Mouse (Mus musculus): Measurements from ENCODE around the gene Kcna3. TPM values are rescaled to one million over a fixed set of nuclear protein-coding genes. Genes with fewer than 3 reads are reported as not detected.

Gene Kcna3
- total RNA-seq, 2 experiments from 2014 or later = 0.12 TPM; not detected in 1

- no peak for DNase-seq (ENCODE audit: low spot score)
Measured at GRCm38 (mm10) chr3:107065510-107066095, 29.6 kb downstream of the Kcna3 start.

DNA sequence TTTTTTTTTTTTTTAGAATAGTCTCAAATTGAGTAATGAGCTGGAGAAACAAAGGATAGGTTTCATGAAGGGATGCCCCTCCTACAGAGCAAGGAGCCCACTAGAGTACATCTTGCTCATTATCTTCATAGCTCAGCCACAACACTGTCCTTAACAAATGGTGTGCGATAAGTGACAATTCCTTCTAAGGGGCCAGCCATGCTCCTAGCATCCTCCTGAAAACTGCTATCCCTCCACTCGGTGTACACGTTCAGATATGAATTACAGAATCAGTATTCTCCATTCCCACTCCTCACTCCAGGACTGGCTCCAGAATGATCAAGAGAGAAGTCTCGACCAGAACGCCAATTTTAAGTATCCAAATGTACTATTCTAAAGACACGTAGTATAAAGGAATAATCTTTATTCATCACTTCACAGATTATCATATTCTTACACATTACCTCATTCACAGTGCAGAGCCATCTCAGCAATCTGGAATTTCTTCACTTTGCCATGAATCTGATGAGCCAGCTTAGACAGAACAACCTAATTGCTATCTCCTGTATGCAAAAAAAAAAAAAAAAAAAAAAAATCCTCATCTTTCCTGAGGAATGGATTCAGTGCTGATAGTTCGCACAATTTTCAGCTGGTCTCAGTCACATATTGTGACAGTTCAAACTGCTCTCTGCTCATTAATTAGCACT, 30.3 kb downstream of the Kcna3 start:
- DNase-seq (ENCODE audit: low spot score) = no peak

GRCm38 (mm10) chr3:107067245-107067644, 31.3 kb downstream of the Kcna3 start:
- no peak for DNase-seq (ENCODE audit: low spot score)

DNA sequence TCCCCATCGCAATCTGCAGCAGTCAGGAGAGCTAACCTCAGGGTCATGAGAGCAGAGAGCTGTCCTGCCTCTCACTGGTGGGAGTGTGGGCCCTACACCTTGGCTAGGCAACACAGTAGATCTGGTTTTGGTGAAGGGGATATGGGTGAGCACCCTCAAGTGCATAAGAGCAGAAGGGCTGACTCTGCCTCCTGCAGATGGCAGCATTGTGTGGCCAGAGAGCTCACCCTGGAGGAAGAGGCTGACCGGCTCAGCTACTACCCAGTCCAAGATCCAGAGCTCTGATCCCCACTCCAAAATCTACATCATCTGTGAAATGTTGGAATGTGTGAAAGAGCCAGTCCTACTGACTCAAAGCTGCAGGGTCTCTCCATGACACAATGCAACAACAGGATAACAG, 37.9 kb downstream of the Kcna3 start:
- DNase-seq (ENCODE audit: low spot score) = no peak

DNA sequence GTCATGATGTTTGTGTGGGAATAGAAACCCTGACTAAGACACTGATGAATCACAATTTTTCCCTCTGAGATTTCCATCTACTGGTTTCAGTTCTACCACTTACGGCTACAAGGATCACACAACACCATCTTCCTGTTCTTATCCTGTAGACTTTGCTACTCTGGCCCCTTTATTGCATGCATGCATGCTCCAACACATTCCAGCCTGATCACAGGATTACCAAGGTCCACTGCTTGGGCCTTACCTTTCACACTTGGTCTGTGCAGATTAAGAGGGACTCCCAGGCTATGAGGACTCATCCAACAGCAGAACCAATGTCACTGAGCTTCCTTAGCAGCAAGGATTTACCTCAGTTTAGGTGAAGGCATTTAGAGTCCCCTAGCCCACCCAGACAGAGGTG, 39.7 kb downstream of the Kcna3 start:
- DNase-seq (ENCODE audit: low spot score) = no peak

- DNase-seq (ENCODE audit: low spot score) = no peak
Measured at GRCm38 (mm10) chr3:107076658-107077057, 40.7 kb downstream of the Kcna3 start.

DNA sequence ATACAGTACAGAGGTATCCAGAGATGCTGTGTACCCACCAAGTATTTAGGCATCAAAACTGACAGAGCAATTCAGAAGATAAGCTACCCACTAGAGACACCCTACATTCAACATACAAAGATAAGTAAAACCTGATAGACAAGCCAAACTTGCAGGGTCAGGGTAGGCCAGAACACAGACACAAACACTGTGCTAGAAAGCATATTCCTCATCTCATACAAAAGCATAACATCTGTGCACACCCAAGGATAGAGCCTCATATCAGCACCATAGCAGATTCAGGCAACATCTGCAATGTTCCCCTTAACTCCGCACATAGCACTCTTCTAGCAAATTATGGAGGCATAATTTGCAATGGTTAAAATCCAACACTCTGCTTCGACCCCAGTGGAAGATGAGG, 41.1 kb downstream of the Kcna3 start:
- no peak for DNase-seq (ENCODE audit: low spot score)

GRCm38 (mm10) chr3:107080803-107081202, 44.8 kb downstream of the Kcna3 start:
- no peak for DNase-seq (ENCODE audit: low spot score)

DNA sequence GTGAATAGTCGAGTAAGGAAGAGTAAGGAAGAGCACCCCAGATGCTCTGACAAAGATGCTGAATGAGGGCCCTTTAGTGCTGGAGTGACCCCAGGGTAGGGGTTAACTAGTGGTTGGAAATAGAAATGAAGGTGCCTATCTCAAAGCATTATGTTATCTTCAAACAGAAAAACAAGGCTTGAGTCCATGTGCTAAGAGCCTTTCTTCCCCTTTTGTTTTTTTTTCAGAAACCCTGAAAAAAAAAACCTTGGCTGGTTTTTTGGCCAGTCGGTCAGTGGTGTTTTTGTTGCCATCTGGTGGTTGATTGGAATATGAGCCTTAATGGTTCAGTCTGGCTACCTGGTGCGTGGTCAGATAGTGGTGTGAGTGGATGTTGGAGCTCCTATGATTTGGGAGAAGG, 45.3 kb downstream of the Kcna3 start:
- no peak for DNase-seq (ENCODE audit: low spot score)

DNA sequence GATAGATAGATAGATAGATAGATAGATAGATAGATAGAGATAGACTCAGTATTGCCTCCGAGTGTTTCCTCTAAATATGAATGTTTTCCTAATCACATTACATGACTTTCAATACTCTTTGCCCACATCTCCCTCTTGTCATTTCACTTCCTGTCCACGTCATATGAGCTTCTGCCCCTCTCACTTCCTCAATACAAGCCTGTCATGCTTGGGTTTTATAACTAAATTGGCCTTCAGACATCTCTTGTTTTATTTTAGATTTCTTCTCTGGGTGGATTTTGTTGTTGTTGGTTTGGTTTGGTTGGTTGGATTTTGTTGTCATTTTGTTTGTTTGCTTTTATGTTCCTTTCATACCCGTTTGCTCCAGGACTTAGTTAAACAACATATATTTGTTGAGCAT, 48.6 kb downstream of the Kcna3 start:
- no peak for DNase-seq (ENCODE audit: low spot score)

GRCm38 (mm10) chr3:107087410-107087809, 51.4 kb downstream of the Kcna3 start:
- DNase-seq (ENCODE audit: low spot score) = no peak

Other genes with a start within 250 kb of the Kcna3 start
- under 1 TPM; 0.50 to 0.95 TPM for gene Cd53, start 246.0 kb upstream of the Kcna3 start, total RNA-seq (2021)
- not detected for gene Olfr266, start 209.9 kb upstream of the Kcna3 start, total RNA-seq (2021)
- gene Kcna2, start 65.0 kb downstream of the Kcna3 start, total RNA-seq (2021) = 1 to 10 TPM; 1.6 to 1.7 TPM
- not detected for gene Kcna10, start 146.9 kb downstream of the Kcna3 start, total RNA-seq (2021)
- gene Cym, start 185.6 kb downstream of the Kcna3 start, total RNA-seq (2021) = not detected
- not detected for gene A630076J17Rik, start 194.4 kb downstream of the Kcna3 start, total RNA-seq (2021)
- not detected for gene Prok1, start 203.5 kb downstream of the Kcna3 start, total RNA-seq (2021)
- 10 to 100 TPM; 57.2 to 58.1 TPM for gene Lamtor5, start 242.7 kb downstream of the Kcna3 start, total RNA-seq (2021)

All from gastrocnemius, adult 18-20 months (tissue).